Mouse (Mus musculus) forebrain, embryonic 14.5 days (tissue): Measurements from ENCODE around the gene Tmem181a. TPM values are rescaled to one million over a fixed set of nuclear protein-coding genes. Genes with fewer than 3 reads are reported as not detected.
"Not testable (repeated sequence)": the region's sequence is repeated elsewhere in the genome, so short reads cannot be mapped to it uniquely, and the experiment has no call there.

Source experiments
- ATAC-seq: fragments of 200-750 bp; cut with Nextera tagmentation; 2 replicates; pipeline ENCODE4 v1.8.0; 2017; ENCODE audit warnings: mild to moderate bottlenecking, moderate library complexity
- DNase-seq: peaks from one replicate; pipeline ENCODE4 v3.0.0-alpha.2; 2015; ENCODE audit warnings: low spot score
- H3K27ac ChIP-seq: fragments of 300-500 bp; sonication (generic); 2 replicates; pipeline ENCODE4 v1.5.1; 2014; ENCODE audit warnings: low read depth, mild to moderate bottlenecking, control low read depth, low read length, moderate library complexity
- H3K27me3 ChIP-seq: fragments of 300-500 bp; sonication (generic); replicated peaks from 2 replicates; pipeline ENCODE4 v1.6.1; 2014; ENCODE audit warnings: low read length, control low read depth, mixed read lengths; ENCODE audit not compliant: control insufficient read depth, insufficient read depth
- H3K36me3 ChIP-seq: fragments of 300-500 bp; sonication (generic); 2 replicates; pipeline ENCODE4 v1.6.1; 2014; ENCODE audit warnings: low read length, control low read depth; ENCODE audit not compliant: control insufficient read depth, insufficient read depth
- H3K4me1 ChIP-seq: fragments of 300-500 bp; sonication (generic); 2 replicates; pipeline ENCODE4 v1.6.1; 2014; ENCODE audit warnings: antibody characterized with exemption, low read length, control low read depth; ENCODE audit not compliant: control insufficient read depth, insufficient read depth
- H3K4me2 ChIP-seq: fragments of 300-500 bp; sonication (generic); 2 replicates; pipeline ENCODE4 v1.6.1; 2014; ENCODE audit warnings: mild to moderate bottlenecking, control low read depth, low read length
- H3K4me3 ChIP-seq: fragments of 300-500 bp; sonication (generic); 2 replicates; pipeline ENCODE4 v1.5.1; 2014; ENCODE audit warnings: low read depth, low read length, control low read depth
- H3K9ac ChIP-seq: fragments of 300-500 bp; sonication (generic); 2 replicates; pipeline ENCODE4 v1.6.1; 2014; ENCODE audit warnings: mild to moderate bottlenecking, low read length, control low read depth, moderate library complexity
- H3K9me3 ChIP-seq: fragments of 300-500 bp; sonication (generic); replicated peaks from 2 replicates; pipeline ENCODE4 v1.6.1; 2016; ENCODE audit warnings: low read length, control low read depth, mixed read lengths; ENCODE audit not compliant: control insufficient read depth
- WGBS: fragments of 180-500 bp; shearing (Covaris S2); extraction: QIAGEN DNeasy Blood & Tissue Kit; methylation state at CpG from one replicate; pipeline ENCODE4 v1.1.7; 2014; 5-methylcytosine and 5-hydroxymethylcytosine counted together
- polyA plus RNA-seq: library from polyadenylated mRNA; unstranded; fragments of >200 nt; fragmentation: Nextera tagmentation; extraction: Ambion mirVana; gene quantifications from 2 replicates; pipeline ENCODE4 v1.2.1, GENCODE M21; 2014

The Tmem181a gene
- polyA plus RNA-seq, 1 experiment from 2014 or later, result 24.5 TPM

GRCm38 (mm10) chr17:6293882-6294281 is 37.2 kb downstream of the Tmem181a start:
- H3K4me1 ChIP-seq, H3K4me3 ChIP-seq, ATAC-seq, DNase-seq, H3K9me3 ChIP-seq, H3K4me2 ChIP-seq, H3K27me3 ChIP-seq, H3K27ac ChIP-seq, H3K9ac ChIP-seq, H3K36me3 ChIP-seq: not testable (repeated sequence)
- no CpG with 5 or more reads among the region's 5 CpGs for WGBS

GRCm38 (mm10) chr17:6297060-6297795 is 40.6 kb downstream of the Tmem181a start:
- H3K4me2 ChIP-seq, H3K4me1 ChIP-seq, H3K36me3 ChIP-seq, H3K27me3 ChIP-seq, ATAC-seq, H3K9me3 ChIP-seq, DNase-seq, H3K4me3 ChIP-seq, H3K9ac ChIP-seq, H3K27ac ChIP-seq: not testable (repeated sequence)
- WGBS, result 92% methylated on average over 9 of the region's 15 CpGs

GRCm38 (mm10) chr17:6300190-6300863 is 43.7 kb downstream of the Tmem181a start:
- H3K4me2 ChIP-seq, result not testable (repeated sequence)

GRCm38 (mm10) chr17:6304891-6305290 is 48.2 kb downstream of the Tmem181a start:
- not testable (repeated sequence) for H3K27ac ChIP-seq, H3K4me3 ChIP-seq, H3K9me3 ChIP-seq, H3K4me2 ChIP-seq, H3K36me3 ChIP-seq, H3K4me1 ChIP-seq, DNase-seq, ATAC-seq, H3K9ac ChIP-seq, H3K27me3 ChIP-seq
- 90% methylated on average over 5 of the region's 6 CpGs for WGBS

More at GRCm38 (mm10) chr17:6300190-6300863, 43.7 kb downstream of the Tmem181a start:
- not testable (repeated sequence) for H3K4me3 ChIP-seq, H3K27me3 ChIP-seq, H3K9ac ChIP-seq, H3K9me3 ChIP-seq, ATAC-seq, H3K27ac ChIP-seq, H3K4me1 ChIP-seq, DNase-seq, H3K36me3 ChIP-seq
- 77% methylated on average over 5 of the region's 12 CpGs for WGBS

- DNase-seq, H3K36me3 ChIP-seq, H3K27me3 ChIP-seq, H3K27ac ChIP-seq, H3K9me3 ChIP-seq, H3K9ac ChIP-seq, H3K4me3 ChIP-seq, ATAC-seq, H3K4me1 ChIP-seq, H3K4me2 ChIP-seq: not testable (repeated sequence)
- whole genome bisulfite sequencing, result 92% methylated on average over 12 of the region's 12 CpGs
Observed at GRCm38 (mm10) chr17:6305656-6306270, 49.1 kb downstream of the Tmem181a start.

- not testable (repeated sequence) for H3K4me3 ChIP-seq, DNase-seq, H3K9ac ChIP-seq, H3K4me2 ChIP-seq, ATAC-seq, H3K4me1 ChIP-seq, H3K9me3 ChIP-seq, H3K36me3 ChIP-seq, H3K27ac ChIP-seq, H3K27me3 ChIP-seq
- 96% methylated on average over 9 of the region's 13 CpGs for WGBS
Observed at GRCm38 (mm10) chr17:6306503-6306902, 49.8 kb downstream of the Tmem181a start.

GRCm38 (mm10) chr17:6311716-6312115 is 55.1 kb downstream of the Tmem181a start:
- 95% methylated on average over 7 of the region's 7 CpGs for WGBS
- ATAC-seq, H3K9ac ChIP-seq, H3K9me3 ChIP-seq, H3K4me1 ChIP-seq, DNase-seq, H3K36me3 ChIP-seq, H3K4me2 ChIP-seq, H3K27ac ChIP-seq, H3K27me3 ChIP-seq, H3K4me3 ChIP-seq: not testable (repeated sequence)

- WGBS, result 71% methylated on average over 3 of the region's 3 CpGs
- H3K27ac ChIP-seq, H3K4me2 ChIP-seq, H3K4me3 ChIP-seq, DNase-seq, ATAC-seq, H3K4me1 ChIP-seq, H3K36me3 ChIP-seq, H3K9me3 ChIP-seq, H3K27me3 ChIP-seq, H3K9ac ChIP-seq: not testable (repeated sequence)
Observed at GRCm38 (mm10) chr17:6312755-6313154, 56.1 kb downstream of the Tmem181a start.

GRCm38 (mm10) chr17:6314493-6314892 is 57.8 kb downstream of the Tmem181a start:
- H3K4me3 ChIP-seq, H3K27ac ChIP-seq, H3K4me2 ChIP-seq, ATAC-seq, H3K4me1 ChIP-seq, H3K9me3 ChIP-seq, H3K27me3 ChIP-seq, DNase-seq, H3K36me3 ChIP-seq, H3K9ac ChIP-seq: not testable (repeated sequence)
- WGBS, result 89% methylated on average over 2 of the region's 3 CpGs
